Mouse (Mus musculus): ENCODE data around the gene Insl6.

The Insl6 gene

DNA sequence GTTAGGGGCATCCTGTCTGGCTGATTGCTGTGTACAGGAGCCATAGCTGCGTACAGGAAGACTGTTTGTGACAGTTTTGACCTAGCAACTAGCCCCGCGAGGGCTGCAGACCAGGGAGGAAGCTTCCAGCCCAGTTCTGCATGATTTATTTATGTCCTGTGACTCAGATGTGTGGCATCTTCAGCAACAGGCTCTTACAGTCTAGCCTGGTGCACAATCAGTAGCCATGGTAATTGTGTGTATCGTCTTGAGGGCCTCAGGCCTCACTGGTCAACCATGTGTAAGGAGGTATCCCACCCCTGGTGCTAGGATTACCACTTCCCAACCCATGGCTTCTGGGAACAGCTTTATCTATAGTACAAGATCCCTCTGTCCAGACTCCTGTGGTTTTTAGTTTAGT is 32.6 kb downstream of the Insl6 start:
- in situ Hi-C loops (cut with MboI; ENCODE audit: low sequenced_read_pairs): no loop called here

DNA sequence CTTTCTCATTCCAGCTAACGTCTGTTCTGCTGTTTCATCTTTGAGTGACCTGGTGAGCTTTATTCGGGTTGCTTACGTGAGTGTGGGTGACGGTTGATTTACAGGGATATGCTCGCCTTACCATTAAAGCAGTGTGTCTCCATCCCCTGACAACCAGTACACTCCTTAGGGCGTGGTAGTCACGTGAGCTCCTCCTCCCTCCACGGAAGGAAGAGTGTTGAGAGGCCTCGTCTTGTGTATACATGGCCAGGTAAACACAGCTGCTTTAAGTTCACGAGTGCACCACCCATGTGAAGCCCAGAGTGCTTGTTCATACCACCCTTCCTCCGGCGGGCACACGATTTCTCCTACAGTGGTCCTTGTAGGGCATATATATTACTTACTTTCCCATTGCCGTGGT is 33.6 kb downstream of the Insl6 start:
- in situ Hi-C loops (cut with MboI; ENCODE audit: low sequenced_read_pairs): no loop called here

DNA sequence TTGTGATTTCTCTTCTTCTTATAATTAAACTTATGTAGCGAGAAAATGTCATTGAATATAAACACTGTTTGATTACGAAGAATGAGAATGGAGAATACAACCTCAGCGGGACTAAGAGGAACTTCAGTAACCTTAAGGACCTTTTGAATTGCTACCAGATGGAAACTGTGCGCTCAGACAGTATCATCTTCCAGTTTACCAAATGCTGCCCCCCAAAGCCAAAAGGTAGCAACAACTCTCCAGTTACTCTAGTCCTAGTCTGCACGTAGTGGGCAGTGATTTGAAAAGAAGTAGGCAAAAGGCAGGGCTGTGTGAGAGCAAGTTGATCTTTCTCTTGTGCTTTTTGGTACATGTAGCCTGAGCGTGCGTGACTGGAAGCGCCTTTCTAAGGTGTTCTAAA is 37.3 kb downstream of the Insl6 start:
- in situ Hi-C loops (cut with MboI; ENCODE audit: low sequenced_read_pairs): no loop called here

DNA sequence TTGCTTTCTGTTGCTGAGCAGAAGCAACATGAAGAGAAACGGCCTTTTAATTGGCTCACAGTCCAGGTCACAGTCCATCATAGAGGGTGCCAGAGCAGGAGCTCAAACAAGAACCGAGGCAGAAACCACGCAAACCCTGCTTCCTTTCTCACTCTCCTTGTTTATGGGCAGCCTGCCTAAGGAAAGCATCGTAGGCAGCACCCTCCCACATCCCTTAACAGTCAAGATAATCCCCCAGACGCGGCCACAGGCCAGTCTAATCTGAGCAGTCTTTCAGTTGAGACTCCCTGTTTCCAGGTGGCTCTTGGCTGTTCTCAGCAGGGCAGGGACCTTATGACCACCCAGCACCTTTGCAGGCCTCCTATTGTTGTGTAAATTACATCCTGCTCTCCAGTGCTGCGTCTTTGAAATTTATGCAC is 39.7 kb downstream of the Insl6 start:
- in situ Hi-C loops (cut with MboI; ENCODE audit: low sequenced_read_pairs): no loop called here

DNA sequence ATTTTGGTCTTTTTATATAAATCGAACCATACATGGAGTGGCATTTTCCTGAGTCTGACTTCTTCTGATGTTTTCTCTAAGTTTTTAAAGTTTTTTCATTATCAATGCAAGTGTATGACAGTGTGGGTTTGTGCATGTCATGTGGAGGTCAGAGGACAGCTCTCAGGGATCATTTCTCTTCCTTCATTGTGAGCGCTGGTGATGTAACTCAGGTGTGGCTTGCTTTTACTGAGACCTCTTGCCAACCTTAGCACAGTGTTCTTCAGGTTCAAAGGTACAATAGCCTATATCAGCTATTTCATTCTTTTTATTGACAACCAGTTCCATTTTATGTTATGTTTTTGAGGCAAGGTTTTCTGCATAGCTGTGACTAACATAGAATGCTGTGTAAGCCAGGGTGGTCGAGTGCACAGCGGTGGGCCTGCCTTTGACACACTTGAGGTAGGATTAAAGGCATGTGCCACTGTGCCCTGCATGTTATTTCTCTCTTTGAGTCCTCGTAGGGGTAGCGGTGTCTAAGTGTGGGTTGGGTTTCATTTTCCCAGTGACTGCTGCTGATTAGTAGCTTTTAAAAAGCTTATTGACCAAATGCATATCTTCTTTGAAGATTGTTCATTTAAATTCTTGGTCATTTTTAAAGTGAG is 46.1 kb downstream of the Insl6 start:
- in situ Hi-C loops (cut with MboI; ENCODE audit: low sequenced_read_pairs): no loop called here

DNA sequence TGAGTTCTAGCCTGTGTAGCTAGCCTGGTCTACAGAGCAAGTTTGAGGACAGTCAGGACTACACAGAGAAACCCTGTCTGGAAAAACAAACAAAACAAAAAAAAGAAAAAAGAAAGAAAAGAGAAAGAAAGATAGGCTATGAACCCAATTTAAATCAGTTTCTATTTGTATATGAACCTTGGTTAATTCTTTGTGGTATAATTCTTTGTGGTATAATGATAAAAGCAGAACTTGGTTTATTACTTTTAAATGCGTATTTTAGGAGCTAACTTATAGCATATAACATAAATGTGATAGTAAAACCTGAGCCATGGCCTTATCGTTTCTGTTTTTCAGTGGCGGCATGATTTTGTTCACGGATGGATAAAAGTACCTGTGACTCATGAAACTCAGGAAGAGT is 48.7 kb downstream of the Insl6 start:
- in situ Hi-C loops (cut with MboI; ENCODE audit: low sequenced_read_pairs): no loop called here

DNA sequence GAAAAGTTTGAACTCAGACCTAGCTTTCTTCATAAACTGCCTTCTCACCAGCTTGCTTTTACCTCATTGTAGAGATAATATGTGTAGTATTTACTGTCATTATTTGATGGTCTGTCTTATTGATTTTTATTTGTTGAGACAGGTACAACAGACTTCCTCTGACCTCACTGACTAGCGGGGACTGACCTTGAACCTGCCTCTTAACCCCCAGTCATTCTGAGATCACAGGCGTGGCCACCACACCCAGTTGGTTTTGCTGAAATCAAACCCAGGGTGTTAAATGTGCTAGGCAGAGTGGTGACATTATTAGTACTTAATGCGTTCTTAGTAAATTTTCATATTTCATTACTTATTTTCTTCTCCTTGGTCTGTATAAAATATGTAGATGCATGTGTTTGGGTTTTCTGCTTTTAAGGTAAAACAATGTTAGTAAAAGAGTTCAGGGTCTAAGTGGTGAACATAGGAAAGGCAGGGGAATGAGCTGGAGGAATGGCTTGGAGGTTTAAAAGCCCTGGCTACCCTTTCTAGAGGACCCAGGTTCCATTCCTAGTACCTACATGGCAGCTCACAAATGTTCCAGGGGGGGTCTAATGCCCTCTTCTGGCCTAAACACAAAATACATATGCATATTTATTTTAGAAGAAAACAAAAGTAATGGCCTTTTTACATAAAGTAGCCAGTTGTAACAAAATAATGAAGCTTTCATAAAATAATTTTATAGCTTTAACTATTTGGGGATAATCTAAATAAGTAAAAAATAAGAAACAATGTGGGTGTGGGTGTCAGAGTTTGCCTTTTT is 52.9 kb downstream of the Insl6 start:
- in situ Hi-C loops (cut with MboI; ENCODE audit: low sequenced_read_pairs): no loop called here

Data from CH12F3 (cell line).